ENCODE assay signal across 17 mouse cellular contexts in the genomic region with DNA sequence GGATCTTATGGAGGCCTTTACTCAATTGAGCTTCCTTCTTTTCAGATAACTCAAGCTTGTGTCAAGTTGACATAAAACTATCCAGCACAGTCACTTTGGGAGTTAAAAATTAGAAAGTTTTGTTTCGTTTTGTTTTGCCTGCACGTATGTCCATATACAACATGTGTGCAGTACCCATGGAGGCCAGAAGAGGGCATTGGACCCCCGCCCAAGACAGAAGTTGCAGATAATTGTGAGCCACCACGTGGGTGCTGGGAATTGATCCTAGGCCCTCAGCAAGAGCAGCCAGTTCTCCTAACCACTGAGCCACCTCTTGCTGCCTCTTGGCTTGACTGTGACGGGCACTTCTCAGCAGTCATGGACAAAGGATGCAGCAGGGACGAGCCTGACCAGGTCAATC.
A peak's percentile ranks its signal among the peaks of the same experiment; 100 is the strongest.
DNase-seq lines count a peak whose midpoint lies in the region; ATAC-seq and TF ChIP-seq lines count a peak whose summit lies in the region.
"Had no signal": no experiment of that assay in that cellular context is flagged by ENCODE, and none has a peak within 500 bp of the region (broad histone marks: within the 10 kb centered on the region; RNA-seq: fewer than 3 reads in every experiment).

No protein-coding gene starts in this region.

- no peak for TF ChIP-seq EP300 in lung, postnatal 0 days (IDR thresholded peaks at IDR 0.05)

- CTCF ChIA-PET in Patski (lab: Charles Lee), result interaction anchor here (4.6 kb wide), 1 partner anchor 12 kb away, joined by 24 read pairs; no protein-coding TSS in a partner anchor

- DNase-seq in hindbrain, postnatal 0 days (ENCODE audit: low spot score), result no peak
- DNase-seq in lung, postnatal 0 days (ENCODE audit: low spot score), result no peak
- no peak for DNase-seq in lung, postnatal 25 days (ENCODE audit: low spot score)
- no peak for DNase-seq in Patski (ENCODE audit: low read depth, low spot score)
- DNase-seq in right cerebral cortex, postnatal 36 days (ENCODE audit: low spot score in 2 of 2), result no peak
- DNase-seq in cerebellum, postnatal 10 days, result no peak
- DNase-seq: cerebellum, adult 11 months; cerebellum, postnatal 25 days; lung, adult 2 months; right cerebral cortex, postnatal 4 days; thymus, adult 2 months had no signal

- H3K4me3 ChIP-seq in hindbrain, postnatal 0 days (ENCODE audit: low read length), result no peak overlapping the region
- no peak overlapping the region for H3K4me3 ChIP-seq in hindbrain, embryonic 12.5 days
- H3K4me3 ChIP-seq in lung, postnatal 0 days (ENCODE audit: low read depth, low read length), result no peak overlapping the region
- H3K4me3 ChIP-seq: forebrain, embryonic 12.5 days; heart, embryonic 15.5 days; left cerebral cortex, adult 2 months; limb, embryonic 12.5 days; midbrain, embryonic 13.5 days had no signal

- H3K36me3 ChIP-seq in hindbrain, postnatal 0 days (ENCODE audit: insufficient read depth, low read length), result no peaks in the 10 kb centered on the region
- H3K36me3 ChIP-seq in hindbrain, embryonic 12.5 days, result no peaks in the 10 kb centered on the region
- H3K36me3 ChIP-seq in lung, postnatal 0 days (ENCODE audit: insufficient read depth, low read length), result no peaks in the 10 kb centered on the region
- H3K36me3 ChIP-seq: forebrain, embryonic 12.5 days; heart, embryonic 15.5 days; midbrain, embryonic 13.5 days had no signal

- 88% methylated on average over 6 of the region's 6 CpGs for WGBS in hindbrain, postnatal 0 days
- WGBS in hindbrain, embryonic 12.5 days, result 90% methylated on average over 6 of the region's 6 CpGs
- WGBS in lung, postnatal 0 days, result 83% methylated on average over 6 of the region's 6 CpGs

- no peaks in the 10 kb centered on the region for H3K9me3 ChIP-seq in hindbrain, postnatal 0 days (ENCODE audit: low read length)
- H3K9me3 ChIP-seq in hindbrain, embryonic 12.5 days (replicated peaks), result no peaks in the 10 kb centered on the region
- no peaks in the 10 kb centered on the region for H3K9me3 ChIP-seq in lung, postnatal 0 days (ENCODE audit: low read length)
- H3K9me3 ChIP-seq: heart, embryonic 15.5 days; limb, embryonic 12.5 days; midbrain, embryonic 13.5 days had no signal

- H3K4me1 ChIP-seq in hindbrain, postnatal 0 days (ENCODE audit: insufficient read depth, low read length), result no peaks in the 10 kb centered on the region
- H3K4me1 ChIP-seq in hindbrain, embryonic 12.5 days, result peaks cover 4% of the 10 kb centered on the region
- no peaks in the 10 kb centered on the region for H3K4me1 ChIP-seq in lung, postnatal 0 days (ENCODE audit: insufficient read depth, low read depth, low read length)
- H3K4me1 ChIP-seq: forebrain, embryonic 12.5 days had no signal

- H3K27ac ChIP-seq in hindbrain, postnatal 0 days, result no peak overlapping the region
- no peak overlapping the region for H3K27ac ChIP-seq in hindbrain, embryonic 12.5 days
- no peak overlapping the region for H3K27ac ChIP-seq in lung, postnatal 0 days (ENCODE audit: low read length)
- H3K27ac ChIP-seq: forebrain, embryonic 12.5 days; heart, embryonic 15.5 days; left cerebral cortex, adult 2 months; limb, embryonic 12.5 days; midbrain, embryonic 13.5 days had no signal

- no peak for ATAC-seq in hindbrain, postnatal 0 days
- ATAC-seq in hindbrain, embryonic 12.5 days (ENCODE audit: low FRiP score), result no peak
- no peak for ATAC-seq in lung, postnatal 0 days
- ATAC-seq in Patski, result no peak
- ATAC-seq: midbrain, embryonic 13.5 days had no signal

- 0 out of 2 replicates have a peak, but pooled peaks have one; percentile 9 for TF ChIP-seq CTCF in hindbrain, postnatal 0 days (IDR thresholded peaks at IDR 0.05; ENCODE audit: low read depth)
- peak; percentile 22 for TF ChIP-seq CTCF in lung, postnatal 0 days (IDR thresholded peaks at IDR 0.05)
- peak; percentile 51 for TF ChIP-seq CTCF in Patski (IDR thresholded peaks at IDR 0.05)

- no peak overlapping the region for H3K9ac ChIP-seq in hindbrain, postnatal 0 days (replicated peaks; ENCODE audit: low read length)
- H3K9ac ChIP-seq in hindbrain, embryonic 12.5 days, result no peak overlapping the region
- H3K9ac ChIP-seq in lung, postnatal 0 days (replicated peaks; ENCODE audit: low read depth), result no peak overlapping the region
- H3K9ac ChIP-seq: forebrain, embryonic 12.5 days; heart, embryonic 15.5 days; limb, embryonic 12.5 days; midbrain, embryonic 13.5 days had no signal

- in situ Hi-C loops in Patski (cut with MboI; ENCODE audit: low pct_unique_long_range_greater_than_20kb), result no loop called here

- POLR2A ChIA-PET in Patski (lab: Charles Lee), result no interaction called here

- no peaks in the 10 kb centered on the region for H3K27me3 ChIP-seq in hindbrain, postnatal 0 days (ENCODE audit: insufficient read depth, low read length)
- no peaks in the 10 kb centered on the region for H3K27me3 ChIP-seq in hindbrain, embryonic 12.5 days
- H3K27me3 ChIP-seq in lung, postnatal 0 days (replicated peaks; ENCODE audit: insufficient read depth, low read length), result no peaks in the 10 kb centered on the region
- no peaks in the 10 kb centered on the region for H3K27me3 ChIP-seq in Patski
- H3K27me3 ChIP-seq: forebrain, embryonic 12.5 days; heart, embryonic 15.5 days; limb, embryonic 12.5 days; midbrain, embryonic 13.5 days had no signal

- H3K4me2 ChIP-seq in hindbrain, postnatal 0 days (ENCODE audit: low read depth, low read length), result no peak overlapping the region
- H3K4me2 ChIP-seq in hindbrain, embryonic 12.5 days (replicated peaks), result no peak overlapping the region
- H3K4me2 ChIP-seq in lung, postnatal 0 days (replicated peaks; ENCODE audit: low read depth, low read length), result no peak overlapping the region
- H3K4me2 ChIP-seq: forebrain, embryonic 12.5 days; heart, embryonic 15.5 days; limb, embryonic 12.5 days; midbrain, embryonic 13.5 days had no signal
